Mouse (Mus musculus): ENCODE results near the gene Clec4a2.
"Not testable (repeated sequence)": the region's sequence is repeated elsewhere in the genome, so short reads cannot be mapped to it uniquely, and the experiment has no call there.

Gene Clec4a2

DNA sequence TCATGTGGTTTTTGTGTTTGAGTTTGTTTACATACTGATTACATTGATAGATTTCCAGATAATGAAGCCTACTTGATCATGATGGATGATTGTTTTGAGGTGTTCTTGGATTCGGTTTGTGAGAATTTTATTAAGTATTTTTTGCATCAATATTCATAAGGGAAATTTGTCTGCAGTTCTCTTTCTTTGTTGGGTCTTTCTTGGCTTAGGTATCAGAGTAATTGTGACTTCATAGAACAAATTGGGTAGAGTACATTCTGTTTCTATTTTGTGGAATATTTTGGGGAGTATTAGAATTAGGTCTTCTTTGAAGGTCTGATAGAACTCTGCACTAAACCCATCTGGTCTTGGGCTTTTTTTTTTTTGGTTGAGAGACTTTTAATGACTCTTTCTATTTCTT lies at the start of gene Clec4a2:
TSS of gene Clec4a2 (plus strand) at position 301 of the 400 bp plus-strand sequence.
- not testable (repeated sequence) for DNase-seq

DNA sequence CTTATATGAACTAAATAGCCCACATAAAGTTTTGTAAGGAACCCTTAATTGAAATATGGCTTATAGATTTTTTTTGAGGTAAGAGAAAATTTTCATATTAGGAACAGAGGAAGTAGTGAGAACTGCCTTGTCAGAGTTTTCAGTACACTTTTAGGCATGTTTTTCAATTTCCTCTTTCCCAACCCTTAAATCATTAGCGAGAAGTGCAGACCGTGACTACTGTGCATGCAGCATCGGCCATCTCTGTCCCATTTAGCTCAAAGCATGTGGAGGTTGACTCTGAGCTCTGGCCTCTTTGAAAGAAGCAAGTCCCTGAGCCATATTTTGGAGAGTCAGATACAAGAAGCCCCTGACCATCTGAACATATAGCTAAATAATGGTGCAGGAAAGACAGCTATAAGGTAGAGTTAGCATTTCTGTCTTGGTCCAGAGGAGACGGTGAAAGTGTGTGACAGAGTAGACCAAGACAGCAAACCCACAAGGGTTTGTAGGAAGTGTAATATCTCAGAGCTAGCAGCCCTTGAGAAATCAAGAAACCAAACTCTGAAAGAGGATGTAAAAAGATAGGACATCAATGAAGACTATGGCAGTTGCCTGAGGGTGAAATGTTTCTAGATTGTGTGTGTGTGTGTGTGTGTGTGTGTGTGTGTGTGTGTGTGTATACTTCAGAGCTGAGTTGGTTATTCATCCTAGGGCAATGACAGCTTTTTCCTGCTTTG lies 10.9 kb upstream of the Clec4a2 start:
- no peak for DNase-seq

DNA sequence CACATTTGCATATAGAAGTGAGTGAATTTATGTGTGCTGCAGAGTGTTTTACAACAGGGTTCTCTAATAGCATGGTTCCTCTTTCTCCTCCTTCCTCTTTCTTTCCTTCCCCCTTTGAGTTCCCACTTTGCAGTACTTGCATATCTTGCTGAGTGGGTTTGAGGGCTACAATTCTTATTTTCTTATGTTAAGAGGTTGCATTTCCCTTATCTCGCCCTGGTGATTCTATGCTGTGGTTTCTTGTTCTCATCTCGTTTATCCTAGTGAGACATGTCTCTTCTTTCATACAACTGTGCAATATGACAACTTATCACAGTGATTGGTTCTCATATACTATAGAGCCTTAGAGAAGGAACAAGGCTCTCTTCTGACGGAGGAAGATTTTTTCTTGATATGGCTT lies 17.0 kb downstream of the Clec4a2 start:
- no peak for DNase-seq

DNA sequence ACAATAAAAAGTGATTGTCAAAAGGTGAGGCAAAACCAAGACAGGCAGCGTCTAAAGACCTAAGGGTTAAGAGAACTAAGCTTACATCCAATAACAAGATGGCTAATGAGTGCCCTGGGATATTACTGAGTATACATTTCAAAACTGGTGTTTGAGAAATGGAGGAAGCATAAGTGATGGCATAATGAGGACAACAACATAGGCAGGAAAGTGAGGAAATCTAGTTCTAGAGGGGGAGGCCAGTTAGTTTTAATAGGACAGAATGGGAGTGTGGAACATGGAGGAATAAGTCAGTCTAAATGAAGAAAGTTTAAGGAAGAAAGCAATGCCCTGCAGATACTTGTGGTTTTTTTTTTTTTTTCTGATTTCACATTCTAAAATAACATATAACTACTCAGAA lies 20.9 kb downstream of the Clec4a2 start:
- no peak for DNase-seq

DNA sequence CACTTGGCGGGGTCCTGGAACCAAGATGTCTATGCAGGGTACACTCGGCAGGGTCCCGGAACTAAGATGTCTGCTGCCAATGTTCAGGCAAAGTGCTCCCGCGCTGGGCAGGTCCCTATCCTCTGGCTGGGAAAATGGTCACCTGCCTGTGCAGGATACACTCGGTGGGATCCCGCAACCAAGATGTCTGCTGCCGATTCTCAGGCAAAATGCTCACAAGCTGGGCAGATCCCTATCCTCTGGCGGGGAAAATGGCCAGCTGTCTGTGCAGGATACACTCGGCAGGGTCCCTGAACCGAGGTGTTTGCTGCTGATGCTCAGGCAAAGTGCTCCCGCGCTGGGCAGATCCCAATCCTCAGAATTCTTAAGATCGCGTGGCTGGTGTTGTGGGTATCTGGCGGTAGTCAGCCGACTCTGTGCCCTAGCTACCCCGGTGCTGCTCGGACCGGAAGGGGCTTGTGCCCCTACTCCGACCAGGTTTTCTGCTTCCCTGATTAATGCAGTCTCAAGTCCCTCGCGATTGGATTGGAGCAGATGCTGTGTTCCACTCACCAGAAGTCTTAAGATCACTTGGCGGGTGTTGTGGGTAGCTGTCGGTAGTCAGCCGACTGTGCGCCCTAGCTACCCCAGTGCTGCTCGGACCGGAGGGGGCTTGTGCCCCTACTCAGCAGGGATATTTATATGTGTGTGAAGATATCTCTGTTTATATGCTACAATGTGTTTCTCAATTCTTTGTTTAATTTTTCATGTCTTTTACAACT lies 31.7 kb downstream of the Clec4a2 start:
- DNase-seq: not testable (repeated sequence)

DNA sequence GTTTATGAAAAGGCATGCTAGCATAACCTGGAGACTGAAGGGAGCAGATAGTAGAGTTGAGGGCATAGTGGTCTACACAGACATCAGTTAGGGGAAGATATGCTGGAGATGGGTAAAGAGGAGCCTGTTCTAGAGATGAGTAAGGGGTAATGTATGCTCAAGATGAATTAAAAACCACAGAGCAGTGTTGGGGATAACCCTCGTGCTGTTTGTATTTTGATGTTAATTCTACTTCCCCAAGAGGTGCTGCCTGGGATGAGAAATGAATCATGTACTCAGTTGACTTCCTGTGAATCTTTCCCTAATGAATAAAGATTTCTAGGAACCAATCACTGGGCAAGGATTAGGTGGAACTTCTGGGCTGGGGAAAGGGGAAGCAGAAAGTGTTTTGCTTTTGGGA lies 63.9 kb downstream of the Clec4a2 start:
- no peak for DNase-seq

DNA sequence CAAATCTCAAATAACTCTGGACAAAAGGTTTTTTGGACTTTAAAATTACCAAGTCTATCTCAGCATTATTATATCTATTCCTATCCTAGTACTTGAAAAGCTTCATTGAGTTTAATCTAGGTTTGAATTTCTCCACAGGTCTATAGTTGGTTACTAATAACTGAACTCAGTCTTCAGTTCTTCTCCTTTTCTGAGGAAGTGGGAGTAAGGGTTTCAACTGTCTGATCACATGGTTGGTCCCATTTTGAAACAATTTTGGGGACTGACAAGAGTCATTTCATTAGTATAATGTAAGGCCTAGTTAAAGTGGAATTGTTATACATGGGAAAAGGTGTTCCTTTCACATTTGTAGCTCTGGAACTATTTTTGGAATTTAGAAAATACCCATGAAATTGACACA lies 64.8 kb downstream of the Clec4a2 start:
- DNase-seq: no peak

DNA sequence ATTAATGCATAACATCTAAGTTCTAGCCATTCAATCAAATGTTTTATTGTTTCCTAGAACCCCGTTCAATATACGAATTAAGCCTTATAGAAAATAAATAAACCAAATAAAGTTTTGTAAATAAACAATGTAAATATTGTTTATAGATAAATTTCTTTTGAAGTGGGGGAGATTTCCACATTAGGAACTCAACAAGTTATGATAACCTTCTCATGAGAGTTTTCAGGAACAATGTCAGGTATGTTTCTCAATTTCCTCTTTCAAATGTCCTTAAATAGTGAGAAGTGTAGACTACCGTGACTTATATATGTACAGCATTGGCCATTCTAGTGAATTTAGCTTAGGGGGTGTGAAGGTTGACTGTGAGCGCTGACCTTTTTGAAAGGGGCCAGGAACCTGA lies 66.4 kb downstream of the Clec4a2 start, which contains the start of gene Clec4b2:
TSS of gene Clec4b2 (plus strand) at position 301 of the 400 bp plus-strand sequence.
- no peak for DNase-seq

DNA sequence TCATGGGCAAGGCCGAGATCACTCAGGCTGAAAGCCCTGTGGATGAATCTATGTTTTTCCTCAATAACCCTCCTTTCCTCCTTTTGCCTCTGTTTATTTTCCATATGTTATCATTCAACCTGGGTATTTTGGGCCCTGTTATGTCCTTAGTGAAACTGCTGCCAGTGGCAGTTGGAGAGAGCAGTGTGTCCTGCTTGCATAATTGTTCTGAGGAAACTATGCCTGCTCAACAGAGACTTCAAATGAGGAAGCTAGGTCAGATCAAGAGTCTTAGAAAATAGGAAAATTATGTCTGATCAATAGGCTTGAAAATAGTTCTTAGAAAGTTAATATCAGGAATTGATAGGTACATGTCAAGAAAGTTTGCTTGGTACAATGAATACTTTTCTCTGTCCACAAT lies 69.3 kb downstream of the Clec4a2 start:
- DNase-seq: no peak

DNA sequence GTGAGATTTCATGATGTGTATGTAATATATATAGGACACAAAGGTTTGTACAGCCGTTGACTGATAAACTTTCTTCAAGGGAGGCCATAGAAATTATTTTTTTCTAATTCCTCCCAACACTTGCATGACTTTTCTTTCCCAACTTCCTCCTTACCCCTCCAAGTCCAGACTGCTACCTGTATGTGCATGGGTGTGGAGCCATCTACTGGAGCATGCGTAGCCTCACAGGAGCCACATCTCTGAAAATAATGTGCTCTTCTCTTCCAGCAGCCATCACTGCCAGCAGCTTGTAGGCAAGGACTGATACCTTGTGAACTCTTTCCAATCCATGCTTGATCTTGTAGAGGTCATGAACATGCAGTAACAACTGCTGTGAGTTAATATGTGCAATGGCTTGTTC lies 78.6 kb downstream of the Clec4a2 start:
- DNase-seq: not testable (repeated sequence)

Measured in spleen, adult 18-20 months (tissue).